Mouse (Mus musculus): ENCODE measurements around the gene Sh3pxd2a.

DNA sequence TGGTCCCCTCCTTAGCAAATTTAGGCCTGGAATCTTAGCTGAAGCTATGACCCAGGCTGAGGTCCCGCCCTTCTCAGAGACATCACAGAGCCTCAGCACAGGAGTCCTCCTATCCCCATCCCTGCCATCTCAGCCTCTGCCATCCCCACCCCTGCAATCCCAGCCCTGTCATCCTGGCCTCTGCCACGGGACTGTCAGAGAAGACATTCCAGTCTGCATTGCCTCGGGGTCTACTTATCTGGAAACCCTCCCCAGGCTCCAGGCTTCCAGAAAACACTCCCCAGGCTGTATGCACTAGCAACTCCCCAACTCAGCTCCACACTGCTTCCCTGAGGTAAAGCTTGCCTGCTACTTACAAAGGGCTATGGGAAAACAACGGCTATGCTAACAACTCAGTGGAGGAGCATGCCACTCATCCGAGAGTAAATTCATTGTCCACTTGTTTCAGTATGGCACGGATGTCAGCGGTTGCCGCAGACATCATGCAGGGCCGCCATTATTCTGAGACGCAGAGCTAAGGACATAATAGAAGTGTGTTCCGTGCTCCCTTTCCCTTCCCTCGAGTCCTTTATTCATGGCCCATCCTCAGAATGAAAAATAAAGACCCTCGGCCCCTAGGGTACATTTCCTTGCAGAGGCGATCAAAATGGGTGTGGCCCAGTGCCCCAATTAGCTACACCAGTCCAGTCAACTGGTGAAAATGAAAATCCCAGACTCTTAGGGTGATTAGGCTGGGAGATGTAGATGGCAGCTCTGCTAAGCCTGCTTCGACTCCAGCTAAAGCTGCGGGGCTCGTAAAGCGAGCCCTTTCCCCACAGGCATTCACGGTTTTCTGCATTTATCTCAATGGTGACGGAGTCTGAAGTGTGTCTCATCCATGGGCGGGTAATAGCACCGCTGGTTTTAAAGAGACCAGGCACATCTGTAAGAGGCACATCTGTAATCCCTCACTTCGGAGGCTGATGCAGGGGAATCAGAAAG is 29.1 kb upstream of the Sh3pxd2a start:
- TF ChIP-seq CTCF (IDR thresholded peaks at IDR 0.05; ENCODE audit: borderline replicate concordance, insufficient read depth, low read length), result no peak
- TF ChIP-seq POLR2A (IDR thresholded peaks at IDR 0.05; ENCODE audit: low read depth, low read length), result no peak
